Mouse (Mus musculus) ES-Bruce4 (cell line): ENCODE measurements around the gene Slc12a3.

ENCODE experiments used
- CTCF ChIP-seq: IDR thresholded peaks from one replicate; pipeline ENCODE4 v1.8.1; 2011; ENCODE audit warnings: low read depth, low read length
- POLR2A ChIP-seq: IDR thresholded peaks from one replicate; pipeline ENCODE4 v1.8.1; 2011; ENCODE audit warnings: low read length; ENCODE audit not compliant: insufficient read depth

DNA sequence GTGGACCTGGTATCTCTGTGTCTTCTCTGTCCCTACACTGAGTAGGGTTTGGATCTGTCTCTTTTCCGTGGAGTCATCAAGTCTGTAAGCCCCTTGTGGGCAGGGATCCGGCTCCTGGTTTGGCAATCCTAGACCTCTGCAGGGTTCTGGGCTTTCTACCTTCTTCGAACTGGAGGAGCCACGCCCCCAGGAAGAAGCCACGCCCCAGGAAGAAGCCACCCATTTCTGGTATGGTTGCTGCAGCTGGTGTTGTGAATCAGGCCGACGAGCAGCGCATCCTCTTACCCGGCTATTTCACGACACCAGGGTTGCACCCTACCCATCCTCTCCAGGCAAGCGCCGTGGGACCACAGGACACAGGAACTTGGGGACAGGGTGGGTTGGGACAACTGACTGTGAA lies 4.9 kb upstream of the Slc12a3 start:
- TF ChIP-seq POLR2A: no peak
- no peak for TF ChIP-seq CTCF
